Mouse (Mus musculus) brain, embryonic 14.5 days (tissue): Measurements from ENCODE around the gene Pcyt1b.

Experiments
- CTCF ChIP-seq: fragments of 200-500 bp; IDR thresholded peaks from 2 replicates; pipeline ENCODE4 v1.5.1; 2012; ENCODE audit warnings: inconsistent platforms, mild to moderate bottlenecking, moderate library complexity, borderline replicate concordance; ENCODE audit not compliant: insufficient read depth, insufficient read length; ENCODE audit errors: extremely low read depth
- POLR2A ChIP-seq: fragments of 200-500 bp; IDR thresholded peaks from 2 replicates; pipeline ENCODE4 v1.6.1; 2012; ENCODE audit warnings: mild to moderate bottlenecking, inconsistent platforms, borderline replicate concordance; ENCODE audit not compliant: poor library complexity, insufficient read depth, insufficient read length, severe bottlenecking; ENCODE audit errors: extremely low read depth

GRCm38 (mm10) chrX:93664787-93665186 is 10.1 kb downstream of the Pcyt1b start:
- TF ChIP-seq POLR2A, result no peak
- no peak for TF ChIP-seq CTCF
